Mouse (Mus musculus) Muller cell, postnatal 12 days (primary cell): ENCODE results near the gene Olfr907.

Experiments used
- DNase-seq: peaks from one replicate; pipeline ENCODE4 v3.0.0-alpha.2; 2015; ENCODE audit errors: inconsistent ontology term

The Olfr907 gene

DNA sequence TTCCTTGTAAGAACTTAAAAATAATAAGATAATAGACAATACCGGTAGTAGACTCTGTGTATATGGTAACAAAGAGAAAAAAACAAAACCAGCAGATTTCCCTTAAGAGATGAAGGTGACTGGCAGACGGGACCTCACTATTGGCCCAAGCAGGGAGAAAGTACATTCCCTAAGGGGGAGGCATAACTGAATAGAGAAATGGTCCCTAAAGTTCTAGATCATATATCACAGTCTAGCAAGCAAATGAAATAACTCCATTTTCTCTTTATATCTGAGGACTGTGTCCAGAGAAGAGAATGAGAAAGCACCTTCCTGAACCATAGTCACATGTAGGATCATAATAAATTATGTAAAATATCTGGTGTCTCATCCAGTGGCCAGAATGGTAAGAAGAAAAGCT lies at the start of gene Olfr907:
Gene Olfr907, plus strand, starts transcription at position 301 of the 400 bp plus-strand sequence.
- DNase-seq, result no peak

DNA sequence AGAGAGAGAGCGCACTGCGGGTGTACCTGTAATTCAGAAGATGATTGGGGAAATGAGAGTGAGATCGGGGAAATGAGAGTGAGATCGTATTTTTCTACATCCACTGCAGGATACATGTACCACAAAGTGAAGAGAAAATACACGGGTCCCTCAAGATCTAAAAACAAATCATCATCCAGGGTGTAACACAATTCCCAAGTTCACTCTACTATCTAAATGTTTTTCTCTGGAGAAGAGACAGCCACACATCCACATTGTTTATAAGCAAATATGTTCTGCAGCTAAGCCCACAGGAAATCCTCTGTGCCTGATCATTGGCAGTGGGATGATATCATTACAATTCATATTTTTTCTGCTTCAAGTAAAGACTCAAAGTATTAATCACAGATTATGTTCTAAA lies 48.2 kb upstream of the Olfr907 start, which contains the start of gene Olfr902:
Gene Olfr902, plus strand, starts transcription at position 301 of the 400 bp plus-strand sequence.
- DNase-seq, result no peak

DNA sequence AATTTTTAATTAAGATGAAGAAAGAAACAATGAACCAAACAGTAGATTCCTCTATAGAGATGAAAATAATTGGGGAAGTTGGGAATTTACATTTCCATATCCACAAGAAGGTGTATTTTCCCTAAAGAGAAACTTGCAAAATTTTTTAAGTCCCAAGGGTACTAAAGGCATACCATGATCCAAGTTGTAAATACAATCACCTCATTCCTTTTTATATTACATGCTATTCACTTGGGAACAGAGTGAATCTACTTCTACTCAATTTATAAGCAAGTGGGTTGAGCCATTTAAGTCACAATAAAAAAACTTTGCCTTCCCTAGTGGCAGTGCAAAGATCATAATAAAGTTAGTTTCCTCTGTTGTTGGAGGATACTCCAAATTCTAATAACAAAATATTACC lies 32.8 kb upstream of the Olfr907 start, which contains the start of gene Olfr904:
Gene Olfr904, plus strand, starts transcription at position 301 of the 400 bp plus-strand sequence.
- no peak for DNase-seq

DNA sequence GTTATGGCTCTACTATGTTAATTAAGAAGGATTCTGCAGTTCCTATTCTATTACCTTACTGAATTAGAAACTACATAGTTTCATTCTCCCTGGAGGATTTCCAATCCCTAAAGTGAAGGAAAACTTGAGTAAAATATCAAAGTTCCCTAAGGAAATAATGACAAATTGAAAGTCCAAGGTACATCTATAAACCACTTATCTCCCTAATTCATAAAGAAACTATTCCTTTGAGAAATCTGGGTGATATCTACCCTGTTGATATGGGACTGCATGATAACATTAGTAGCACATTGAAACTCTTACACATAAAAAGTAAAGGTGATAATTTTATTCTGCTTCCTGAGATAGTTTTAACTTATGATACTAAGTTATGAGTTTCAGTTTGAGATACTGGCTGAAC lies 24.8 kb upstream of the Olfr907 start, which contains the start of gene Olfr905:
Gene Olfr905, plus strand, starts transcription at position 301 of the 400 bp plus-strand sequence.
- no peak for DNase-seq

DNA sequence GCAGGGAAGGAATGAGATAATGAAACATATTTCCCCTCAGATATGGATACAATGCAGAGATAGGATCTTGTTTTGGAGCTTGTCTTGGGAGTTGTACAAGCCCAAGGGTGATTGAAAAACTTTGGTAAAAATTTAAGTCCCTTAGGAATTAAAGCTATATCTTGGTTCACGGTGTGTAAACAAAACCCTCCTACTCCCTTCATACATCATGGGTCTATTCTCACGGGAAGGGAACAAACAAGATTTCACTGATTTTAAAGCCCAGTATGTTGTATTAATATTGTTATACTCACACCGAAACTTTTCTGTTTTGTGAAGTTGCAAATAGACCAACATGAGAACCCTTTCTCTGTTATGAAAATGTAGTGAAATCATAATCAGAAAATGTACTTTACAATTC lies 8.8 kb upstream of the Olfr907 start, which contains the start of gene Olfr906:
Gene Olfr906, plus strand, starts transcription at position 301 of the 400 bp plus-strand sequence.
- no peak for DNase-seq

DNA sequence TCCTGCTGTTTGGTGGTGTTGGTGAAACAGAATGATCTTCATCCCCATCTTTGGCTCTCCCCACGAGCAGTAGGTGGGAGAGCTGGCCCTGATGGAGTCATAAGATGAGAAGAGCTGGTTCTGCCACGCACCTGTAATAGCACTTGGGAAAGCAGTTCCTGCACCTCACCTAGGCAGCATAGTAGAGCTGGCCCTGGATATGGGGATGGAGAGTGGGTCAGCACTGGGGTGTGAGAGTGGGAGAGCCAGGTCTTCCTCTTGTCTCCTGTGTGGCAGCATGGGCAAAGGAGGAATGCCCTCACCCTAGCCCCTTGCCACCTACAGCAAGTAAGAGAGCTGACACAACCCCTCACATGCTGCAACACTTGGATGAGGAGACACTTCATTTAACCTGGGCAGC lies 16.8 kb downstream of the Olfr907 start:
- no peak for DNase-seq

DNA sequence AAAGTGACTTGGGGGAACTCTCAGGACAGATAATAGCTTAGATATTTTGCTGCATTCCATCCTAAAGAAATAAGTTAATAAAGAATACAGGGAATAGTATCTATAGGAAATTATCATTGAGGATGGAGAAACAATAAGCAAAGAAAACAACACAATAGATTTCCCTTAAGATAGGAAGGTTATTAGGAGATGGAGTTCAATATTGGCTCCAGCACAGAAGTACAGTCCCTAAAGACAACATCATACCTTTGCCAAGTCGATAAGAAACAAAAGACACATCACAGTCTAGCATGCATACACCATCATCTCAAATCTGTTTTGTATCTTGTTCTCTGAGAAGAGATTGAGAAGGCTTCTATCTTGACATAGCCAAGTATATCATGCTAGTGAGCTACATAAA lies 25.7 kb downstream of the Olfr907 start, which contains the start of gene Olfr911-ps1:
Gene Olfr911-ps1, plus strand, starts transcription at position 301 of the 400 bp plus-strand sequence.
- no peak for DNase-seq

DNA sequence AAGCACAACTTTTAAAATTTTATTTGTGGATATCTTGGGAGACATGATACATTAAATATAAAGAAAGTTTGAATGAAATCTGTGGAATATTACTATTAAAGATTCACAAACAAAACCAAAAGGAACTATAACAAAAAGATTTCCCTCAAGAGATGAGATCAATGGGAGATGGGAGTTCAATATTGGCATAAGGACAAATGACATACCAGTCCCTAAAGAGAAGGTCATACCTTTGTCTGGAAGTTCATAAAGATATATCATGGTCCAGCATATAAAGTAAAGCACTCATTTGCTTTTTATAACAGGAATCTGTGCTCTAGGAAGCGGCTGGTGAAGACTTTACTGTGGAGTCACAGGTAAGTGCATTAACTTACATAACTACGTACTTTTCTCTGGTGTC lies 41.9 kb downstream of the Olfr907 start, which contains the start of gene Olfr910:
Gene Olfr910, plus strand, starts transcription at position 301 of the 400 bp plus-strand sequence.
- no peak for DNase-seq
